Mouse (Mus musculus): ENCODE results near the gene I830077J02Rik.

- no peak for TF ChIP-seq CTCF (conservative IDR thresholded peaks at IDR 0.05; ENCODE audit: insufficient read depth, insufficient read length, low read depth, low read length)
- TF ChIP-seq POLR2A (IDR thresholded peaks at IDR 0.05; ENCODE audit: low read depth, low read length), result no peak
Observed at GRCm38 (mm10) chr3:105931095-105931494, 1.4 kb downstream of the I830077J02Rik start.

Measured in kidney, adult 2 months (tissue).